Mouse (Mus musculus): Measurements from ENCODE around the gene Rcor3. TPM values are rescaled to one million over a fixed set of nuclear protein-coding genes. Genes with fewer than 3 reads are reported as not detected.

Gene Rcor3
- total RNA-seq (2021), result 10 to 100 TPM; 30.5 to 30.6 TPM

GRCm38 (mm10) chr1:192137926-192138910, at the start of gene Rcor3:
TSS of gene Rcor3 (minus strand) at chr1:192138062.
- intact Hi-C loops (cut with DNase I), result no loop called here
- peak; percentile 77 to 87 for DNase-seq (ENCODE audit: low spot score in 2 of 2)

GRCm38 (mm10) chr1:192181696-192182257, 43.9 kb upstream of the Rcor3 start:
- intact Hi-C loops (cut with DNase I), result no loop called here
- no peak for DNase-seq (ENCODE audit: low spot score in 2 of 2)

- DNase-seq (ENCODE audit: low spot score in 2 of 2), result no peak
- intact Hi-C loops (cut with DNase I), result no loop called here
Observed at GRCm38 (mm10) chr1:192179877-192180276, 42.0 kb upstream of the Rcor3 start.

- intact Hi-C loops (cut with DNase I), result loop anchor here (1.0 kb wide), 1 partner anchor 17 kb away; no protein-coding TSS in a partner anchor
- no peak for DNase-seq (ENCODE audit: low spot score in 2 of 2)
Observed at GRCm38 (mm10) chr1:192171477-192171876, 33.6 kb upstream of the Rcor3 start.

GRCm38 (mm10) chr1:192151179-192151578, 13.3 kb upstream of the Rcor3 start:
- DNase-seq (ENCODE audit: low spot score in 2 of 2), result no peak
- intact Hi-C loops (cut with DNase I), result no loop called here

GRCm38 (mm10) chr1:192140313-192140712, 2.5 kb upstream of the Rcor3 start:
- intact Hi-C loops (cut with DNase I), result no loop called here
- DNase-seq (ENCODE audit: low spot score in 2 of 2), result no peak

GRCm38 (mm10) chr1:192137291-192137925, 454 bp downstream of the Rcor3 start:
- peak in 1 of 2 experiments; percentile 22 for DNase-seq (ENCODE audit: low spot score in 2 of 2)
- intact Hi-C loops (cut with DNase I), result no loop called here

GRCm38 (mm10) chr1:192136561-192137290, 1.1 kb downstream of the Rcor3 start:
- DNase-seq (ENCODE audit: low spot score in 2 of 2), result peak; percentile 81 to 83
- intact Hi-C loops (cut with DNase I), result no loop called here

- no peak for DNase-seq (ENCODE audit: low spot score in 2 of 2)
- intact Hi-C loops (cut with DNase I), result no loop called here
Observed at GRCm38 (mm10) chr1:192130202-192130601, 7.7 kb downstream of the Rcor3 start.

- DNase-seq (ENCODE audit: low spot score in 2 of 2), result no peak
- intact Hi-C loops (cut with DNase I), result no loop called here
Observed at GRCm38 (mm10) chr1:192128343-192128742, 9.5 kb downstream of the Rcor3 start.

- intact Hi-C loops (cut with DNase I), result no loop called here
- no peak for DNase-seq (ENCODE audit: low spot score in 2 of 2)
Observed at GRCm38 (mm10) chr1:192125761-192126160, 12.1 kb downstream of the Rcor3 start.

GRCm38 (mm10) chr1:192116262-192116661, 21.6 kb downstream of the Rcor3 start:
- intact Hi-C loops (cut with DNase I), result no loop called here
- DNase-seq (ENCODE audit: low spot score in 2 of 2), result no peak

GRCm38 (mm10) chr1:192115378-192115777, 22.5 kb downstream of the Rcor3 start:
- intact Hi-C loops (cut with DNase I), result no loop called here
- DNase-seq (ENCODE audit: low spot score in 2 of 2), result no peak

- intact Hi-C loops (cut with DNase I), result no loop called here
- DNase-seq (ENCODE audit: low spot score in 2 of 2), result no peak
Observed at GRCm38 (mm10) chr1:192109169-192109568, 28.7 kb downstream of the Rcor3 start.

GRCm38 (mm10) chr1:192107352-192107751, 30.5 kb downstream of the Rcor3 start:
- intact Hi-C loops (cut with DNase I), result no loop called here
- DNase-seq (ENCODE audit: low spot score in 2 of 2), result no peak

GRCm38 (mm10) chr1:192105902-192106389, 31.9 kb downstream of the Rcor3 start:
- no peak for DNase-seq (ENCODE audit: low spot score in 2 of 2)
- intact Hi-C loops (cut with DNase I), result no loop called here

- DNase-seq (ENCODE audit: low spot score in 2 of 2), result no peak
- intact Hi-C loops (cut with DNase I), result no loop called here
Observed at GRCm38 (mm10) chr1:192104021-192104420, 33.8 kb downstream of the Rcor3 start.

GRCm38 (mm10) chr1:192103176-192103575, 34.7 kb downstream of the Rcor3 start:
- intact Hi-C loops (cut with DNase I), result no loop called here
- no peak for DNase-seq (ENCODE audit: low spot score in 2 of 2)

- DNase-seq (ENCODE audit: low spot score in 2 of 2), result peak; percentile 65 to 74
- intact Hi-C loops (cut with DNase I), result no loop called here
Observed at GRCm38 (mm10) chr1:192101359-192101758, 36.5 kb downstream of the Rcor3 start.

- intact Hi-C loops (cut with DNase I), result no loop called here
- DNase-seq (ENCODE audit: low spot score in 2 of 2), result no peak
Observed at GRCm38 (mm10) chr1:192100742-192101141, 37.1 kb downstream of the Rcor3 start.

Measured in left cerebral cortex, postnatal 36 days (tissue).